Mouse (Mus musculus) megakaryocyte-erythroid progenitor cell, adult 5-6 weeks (primary cell): ENCODE data around the gene Arpc2. TPM values are rescaled to one million over a fixed set of nuclear protein-coding genes. Genes with fewer than 3 reads are reported as not detected.
A peak's percentile ranks its signal among the peaks of the same experiment; 100 is the strongest.

Experiments used
- ATAC-seq: replicated peaks from 2 replicates; pipeline ENCODE4 v1.8.0; 2016; ENCODE audit warnings: mild to moderate bottlenecking, inconsistent platforms; ENCODE audit not compliant: severe bottlenecking, poor library complexity, low FRiP score, low TSS enrichment
- total RNA-seq, 2 experiments: library from RNA; stranded (forward) in 1 of 2; stranded (reverse) in 1 of 2; fragments of 200-1000, 215-1000 nt in 1 of 2; fragments of >200 nt in 1 of 2; fragmentation: Nextera tagmentation in 1 of 2; gene quantifications; 2 replicates each; pipeline ENCODE4 v1.2.3; 2014 to 2017

Gene Arpc2
- total RNA-seq, 2 experiments from 2014 or later, result 233 to 242 TPM

DNA sequence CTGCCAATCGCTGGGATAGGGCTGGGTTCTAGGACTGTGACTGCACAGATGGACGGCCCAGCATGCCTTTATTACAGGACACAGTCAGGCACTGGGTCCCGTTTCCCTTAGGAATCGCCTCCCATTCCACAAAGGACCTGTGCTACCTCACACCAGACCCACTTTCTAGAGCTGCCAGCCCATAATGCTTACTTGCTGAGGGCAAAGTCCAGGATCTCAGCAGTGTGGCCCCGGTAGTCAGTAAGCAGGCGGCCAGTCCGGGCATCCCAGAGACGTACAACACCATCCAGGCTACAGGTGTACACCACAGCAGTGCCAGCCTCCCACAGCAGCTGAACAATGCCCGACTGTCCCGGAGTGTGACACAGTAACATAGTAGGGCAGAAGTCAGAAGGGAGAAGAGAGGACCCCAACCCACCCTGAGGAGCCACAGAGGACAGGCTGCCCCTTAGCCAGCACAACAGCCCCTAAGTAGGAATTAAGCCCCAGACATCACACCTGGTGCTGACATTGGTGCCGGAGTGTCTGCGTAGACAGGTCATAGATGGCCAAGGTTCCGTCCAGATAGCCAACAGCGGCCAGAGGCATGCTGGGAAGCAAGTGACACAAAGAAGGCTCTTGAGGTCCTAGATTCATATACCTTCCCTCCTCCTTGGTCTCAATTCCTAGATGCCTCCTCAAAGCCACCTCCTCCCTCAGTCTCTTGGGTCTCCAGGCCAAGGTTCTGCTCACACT is 44.9 kb downstream of the Arpc2 start:
- no peak for ATAC-seq

- no peak for ATAC-seq
Measured at GRCm38 (mm10) chr1:74281372-74281771, 45.5 kb downstream of the Arpc2 start.

GRCm38 (mm10) chr1:74281886-74282285 is 46.0 kb downstream of the Arpc2 start:
- ATAC-seq, result no peak

DNA sequence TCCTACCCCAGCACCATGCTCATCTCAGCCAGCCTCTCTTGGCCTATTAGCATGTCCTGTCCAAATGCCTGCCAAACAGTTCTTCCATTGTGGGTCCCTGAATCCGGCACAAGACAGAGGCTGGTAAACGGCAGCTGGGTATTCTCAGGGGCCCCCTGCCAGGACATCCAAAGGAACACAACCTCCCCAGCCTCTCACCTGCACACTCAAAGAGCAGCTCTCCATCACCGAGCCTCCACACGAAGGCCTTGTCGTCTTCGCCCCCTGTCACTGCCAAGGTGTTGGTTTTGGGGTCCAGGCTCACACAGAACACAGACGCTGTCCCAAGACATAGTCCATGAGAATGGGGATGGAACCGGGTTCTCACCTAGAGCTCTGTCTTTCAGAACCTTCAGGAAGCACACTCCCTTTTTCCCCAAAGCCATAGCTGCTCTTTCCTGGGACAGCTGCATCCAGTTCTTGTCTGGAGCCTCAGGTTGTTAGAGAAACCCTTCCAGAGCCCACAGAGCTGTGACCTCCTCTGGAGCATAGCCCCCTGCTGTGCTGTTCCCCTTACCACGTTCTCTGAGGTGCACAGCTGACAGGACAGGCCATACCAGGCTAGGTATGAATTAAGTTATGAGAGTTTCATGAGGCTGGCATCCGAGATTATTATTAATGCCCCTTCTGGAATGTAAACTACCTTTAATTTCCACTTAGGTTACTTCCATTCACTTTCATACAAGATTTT is 47.2 kb downstream of the Arpc2 start:
- ATAC-seq, result no peak

- ATAC-seq, result peak; percentile 34
Measured at GRCm38 (mm10) chr1:74283686-74284463, 48.0 kb downstream of the Arpc2 start.

DNA sequence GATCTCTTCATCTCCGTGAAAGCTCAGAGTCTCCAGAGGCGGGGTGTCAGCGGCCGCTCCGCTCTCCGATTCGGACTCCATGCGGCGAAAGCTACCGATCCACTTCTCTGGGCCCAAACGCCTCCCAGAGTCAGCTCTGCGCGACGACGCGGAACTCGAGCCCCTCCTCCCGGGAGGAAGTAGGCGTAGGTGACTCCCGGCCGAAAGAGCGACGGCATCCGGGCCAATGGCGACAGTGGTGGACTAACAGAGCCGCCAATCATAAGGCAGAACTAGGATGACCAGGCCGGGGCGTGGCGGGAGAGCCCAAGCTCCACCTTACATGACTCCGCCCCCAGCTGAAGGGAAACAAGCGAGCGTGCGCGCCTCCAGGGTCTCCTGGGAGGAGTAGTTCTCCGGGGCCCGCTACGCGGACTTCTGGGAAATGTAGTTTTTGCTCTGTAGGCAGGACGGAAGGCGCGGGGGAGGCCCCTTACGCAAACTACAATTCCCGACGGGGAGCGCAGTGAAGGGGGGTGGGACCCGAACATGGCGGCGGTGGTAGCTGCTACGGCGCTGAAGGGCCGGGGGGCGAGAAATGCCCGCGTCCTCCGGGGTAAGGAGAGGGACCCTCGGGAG is 48.8 kb downstream of the Arpc2 start, which contains the start of the genes Aamp and Pnkd:
Aamp (minus strand) TSS at position 196 of the 618 bp plus-strand sequence.
Pnkd (plus strand) TSS at position 388 of the 618 bp plus-strand sequence.
- ATAC-seq, result peak; percentile 91

DNA sequence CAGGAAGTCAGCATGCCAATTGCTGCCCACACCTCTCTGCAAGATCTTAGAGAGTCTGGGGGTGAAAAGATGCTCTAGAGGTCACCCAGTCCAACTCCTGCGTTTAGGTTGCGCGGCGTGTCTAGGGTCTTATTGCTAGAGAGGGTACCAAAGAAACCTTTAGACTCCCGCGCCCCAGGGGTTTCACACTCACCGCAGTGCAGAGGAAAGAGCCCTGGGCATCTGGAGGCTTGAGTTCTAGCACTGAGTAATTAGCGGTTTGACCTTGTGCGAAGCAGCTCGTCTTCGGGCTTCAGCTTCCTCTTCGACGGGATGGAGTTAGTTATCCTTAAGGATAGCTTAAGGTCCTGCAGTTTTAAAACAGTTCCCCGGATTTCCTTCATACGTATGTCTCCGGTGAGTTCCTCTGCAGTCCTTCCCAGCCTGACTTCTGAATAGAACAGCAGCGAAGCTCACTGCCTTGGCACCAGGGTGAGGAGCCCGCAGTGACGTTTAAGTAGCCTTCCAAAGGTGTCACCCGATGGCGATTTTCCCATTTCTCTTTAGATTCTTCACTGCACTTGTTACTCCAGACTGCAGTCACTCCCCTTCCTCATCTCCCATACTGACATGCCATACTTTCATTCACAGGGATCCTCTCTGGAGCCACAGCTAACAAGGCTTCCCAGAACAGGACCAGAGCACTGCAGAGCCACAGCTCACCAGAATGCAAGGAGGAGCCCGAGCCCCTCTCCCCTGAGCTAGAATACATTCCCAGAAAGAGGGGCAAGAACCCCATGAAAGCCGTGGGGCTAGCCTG is 49.5 kb downstream of the Arpc2 start:
- ATAC-seq, result no peak

DNA sequence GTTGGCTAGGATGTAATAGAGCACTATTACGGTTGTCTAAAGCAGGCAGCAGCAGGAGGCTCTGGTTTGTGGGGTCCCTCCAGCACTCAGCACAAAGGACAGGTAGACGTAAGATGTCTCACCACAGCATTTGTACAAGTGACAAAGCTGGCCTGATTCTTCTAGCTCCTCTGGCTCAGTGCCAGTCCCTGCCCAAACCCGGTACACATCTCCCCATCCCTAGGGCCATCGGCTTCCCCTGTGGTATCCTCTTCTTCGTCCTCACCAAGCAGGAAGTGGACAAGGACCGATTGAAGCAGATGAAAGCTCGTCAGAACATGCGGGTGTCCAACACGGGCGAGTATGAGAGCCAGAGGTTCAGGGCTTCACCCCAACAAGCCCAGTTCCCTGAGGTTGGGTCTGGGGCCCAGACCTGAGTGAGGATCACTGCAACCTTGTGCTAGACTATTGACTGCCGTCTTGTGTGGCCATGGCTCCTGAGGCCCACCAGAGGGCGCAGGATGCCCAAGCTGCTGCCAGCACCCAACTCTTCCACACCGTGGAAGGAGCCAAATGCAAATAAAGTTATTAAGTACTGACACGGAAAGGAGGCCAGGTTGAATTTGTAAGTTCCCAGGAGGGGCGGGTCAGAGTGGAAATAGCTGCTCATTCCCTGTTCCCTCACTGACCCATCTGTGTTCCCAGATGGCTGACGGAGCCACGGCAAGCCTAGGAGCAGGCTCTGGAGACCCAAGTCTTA is 51.2 kb downstream of the Arpc2 start:
- ATAC-seq, result peak; percentile 50

GRCm38 (mm10) chr1:74288327-74288726 is 52.4 kb downstream of the Arpc2 start:
- no peak for ATAC-seq

- no peak for ATAC-seq
Measured at GRCm38 (mm10) chr1:74289248-74289647, 53.4 kb downstream of the Arpc2 start.

GRCm38 (mm10) chr1:74289740-74290139 is 53.9 kb downstream of the Arpc2 start:
- ATAC-seq, result no peak

DNA sequence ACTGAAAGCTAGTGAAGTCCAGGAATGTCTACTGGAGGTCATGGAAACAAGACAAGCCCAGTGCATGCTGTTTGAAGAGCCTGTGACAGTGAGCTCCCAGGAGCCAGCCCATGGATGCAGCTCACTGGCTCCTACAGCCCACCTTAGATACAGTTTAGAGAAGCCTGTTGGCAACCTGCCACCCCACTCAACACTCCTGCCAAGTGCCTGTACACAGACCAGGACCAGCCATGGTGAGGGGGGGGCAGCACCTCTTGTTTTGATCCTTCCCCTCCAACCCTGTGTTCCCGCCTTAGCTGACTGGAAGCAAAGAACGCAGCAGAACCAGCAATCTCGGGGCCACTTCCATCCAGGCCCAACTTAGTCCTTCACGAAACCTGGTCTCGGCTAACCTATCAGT is 54.3 kb downstream of the Arpc2 start:
- no peak for ATAC-seq

GRCm38 (mm10) chr1:74292331-74293020 is 56.6 kb downstream of the Arpc2 start:
- no peak for ATAC-seq

GRCm38 (mm10) chr1:74293306-74293960 is 57.5 kb downstream of the Arpc2 start:
- no peak for ATAC-seq

- no peak for ATAC-seq
Measured at GRCm38 (mm10) chr1:74294090-74294643, 58.3 kb downstream of the Arpc2 start.

GRCm38 (mm10) chr1:74294733-74295455 is 59.0 kb downstream of the Arpc2 start:
- ATAC-seq, result no peak
